Mouse (Mus musculus): ENCODE results near the gene Hbs1l.

- TF ChIP-seq POLR2A (IDR thresholded peaks at IDR 0.05; ENCODE audit: insufficient read depth, low read depth, low read length): no peak
- TF ChIP-seq EP300 (IDR thresholded peaks at IDR 0.05; ENCODE audit: insufficient read depth, low read depth, low read length): no peak
Observed at GRCm38 (mm10) chr10:21257244-21257643, 38.5 kb upstream of the Hbs1l start.

Data from heart, adult 2 months (tissue).